Mouse (Mus musculus) stomach, postnatal 0 days (tissue): ENCODE measurements around the gene Tmem74b. TPM values are rescaled to one million over a fixed set of nuclear protein-coding genes. Genes with fewer than 3 reads are reported as not detected.

ENCODE experiments used
- ATAC-seq: fragments of 200-750 bp; cut with Nextera tagmentation; 2 replicates; pipeline ENCODE4 v1.8.0; 2017; ENCODE audit not compliant: low FRiP score, low TSS enrichment
- DNase-seq: peaks from one replicate; pipeline ENCODE4 v3.0.0-alpha.2; 2016; ENCODE audit warnings: low spot score
- H3K27ac ChIP-seq: fragments of 300-500 bp; sonication (generic); replicated peaks from 2 replicates; pipeline ENCODE4 v1.5.1; 2014; ENCODE audit warnings: mild to moderate bottlenecking, control low read depth
- H3K27me3 ChIP-seq: fragments of 300-500 bp; sonication (generic); 2 replicates; pipeline ENCODE4 v1.6.1; 2014; ENCODE audit warnings: low read length; ENCODE audit not compliant: control insufficient read depth, insufficient read depth
- H3K36me3 ChIP-seq: fragments of 300-500 bp; sonication (generic); 2 replicates; pipeline ENCODE4 v1.6.1; 2014; ENCODE audit warnings: low read length, mixed read lengths; ENCODE audit not compliant: control insufficient read depth, insufficient read depth
- H3K4me1 ChIP-seq: fragments of 300-500 bp; sonication (generic); replicated peaks from 2 replicates; pipeline ENCODE4 v1.6.1; 2014; ENCODE audit warnings: antibody characterized with exemption; ENCODE audit not compliant: control insufficient read depth, insufficient read depth
- H3K4me2 ChIP-seq: fragments of 300-500 bp; sonication (generic); replicated peaks from 2 replicates; pipeline ENCODE4 v1.6.1; 2014; ENCODE audit warnings: low read depth, mild to moderate bottlenecking, control low read depth, moderate library complexity
- H3K4me3 ChIP-seq: fragments of 300-500 bp; sonication (generic); 2 replicates; pipeline ENCODE4 v1.5.1; 2014; ENCODE audit warnings: low read depth, low read length, control low read depth
- H3K9ac ChIP-seq: fragments of 300-500 bp; sonication (generic); 2 replicates; pipeline ENCODE4 v1.6.1; 2014; ENCODE audit warnings: mild to moderate bottlenecking, low read length, control low read depth, mixed read lengths
- H3K9me3 ChIP-seq: fragments of 300-500 bp; sonication (generic); 2 replicates; pipeline ENCODE4 v1.6.1; 2016; ENCODE audit warnings: low read length; ENCODE audit not compliant: control insufficient read depth
- CTCF ChIP-seq: IDR thresholded peaks from 2 replicates; pipeline ENCODE4 v1.5.1; 2016; ENCODE audit warnings: antibody characterized with exemption, low read depth, mild to moderate bottlenecking, moderate library complexity
- EP300 ChIP-seq: optimal IDR thresholded peaks from 2 replicates; pipeline ENCODE3; 2016; ENCODE audit warnings: antibody characterized with exemption
- WGBS: fragments of 180-500 bp; shearing (Covaris S2); extraction: QIAGEN DNeasy Blood & Tissue Kit; methylation state at CpG from one replicate; pipeline ENCODE4 v1.1.7; 2014; 5-methylcytosine and 5-hydroxymethylcytosine counted together
- polyA plus RNA-seq: library from polyadenylated mRNA; unstranded; fragments of >200 nt; fragmentation: Nextera tagmentation; extraction: Ambion mirVana; gene quantifications from 2 replicates; pipeline ENCODE4 v1.2.1, GENCODE M21; 2015

The Tmem74b gene
- polyA plus RNA-seq, 1 experiment from 2014 or later, result 0.40 TPM

DNA sequence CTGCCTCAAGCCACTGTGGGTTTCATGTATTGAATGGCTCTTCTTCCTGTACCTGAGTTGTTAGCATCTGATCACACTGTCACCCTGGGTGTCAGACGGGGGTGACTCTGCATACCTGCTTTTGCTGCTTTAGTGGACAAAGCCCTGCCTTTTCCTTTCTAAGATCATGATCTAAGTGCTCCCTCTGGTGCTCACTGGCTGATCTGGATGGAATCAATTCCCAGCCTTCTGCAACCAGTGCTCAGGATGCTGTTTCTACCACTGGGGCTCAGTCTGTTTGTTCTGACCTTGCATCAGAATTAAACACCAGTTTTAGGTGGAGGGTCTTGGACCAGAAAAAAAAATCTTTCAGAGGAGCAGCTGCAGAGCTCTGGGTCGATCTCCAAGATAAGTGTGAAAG, 25.6 kb upstream of the Tmem74b start:
- DNase-seq (no peak), ATAC-seq (no peak)
- H3K27ac ChIP-seq, result no peak overlapping the region
- no peak overlapping the region for H3K4me2 ChIP-seq
- no peak overlapping the region for H3K4me3 ChIP-seq
- H3K9ac ChIP-seq, result no peak overlapping the region
- 58% methylated on average over 2 of the region's 2 CpGs for WGBS
- no peaks in the 10 kb centered on the region for H3K9me3 ChIP-seq
- H3K27me3 ChIP-seq, result no peaks in the 10 kb centered on the region
- no peak for TF ChIP-seq EP300
- TF ChIP-seq CTCF, result peak; percentile 49
- no peaks in the 10 kb centered on the region for H3K4me1 ChIP-seq
- no peaks in the 10 kb centered on the region for H3K36me3 ChIP-seq

DNA sequence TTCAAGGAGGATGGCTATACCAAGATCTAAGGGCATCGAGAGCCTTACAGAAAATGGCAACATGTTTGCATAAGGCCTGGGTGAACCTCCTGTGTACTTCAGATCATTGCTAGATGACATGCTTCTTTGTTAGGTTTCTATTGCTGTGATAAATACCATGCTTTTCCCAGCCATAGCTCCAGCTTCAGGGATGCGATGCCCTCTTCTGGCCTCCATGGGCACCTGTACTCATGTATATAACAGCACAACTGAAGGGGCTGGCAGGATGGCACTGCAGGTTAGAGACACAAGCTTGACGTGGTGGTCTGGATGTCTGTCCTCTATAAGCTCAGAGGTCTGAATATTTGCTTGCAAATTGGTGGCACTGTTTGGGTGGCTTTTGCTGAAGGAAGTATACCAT, 19.5 kb upstream of the Tmem74b start:
- Histone ChIP-seq H3K36me3 (no peaks in the 10 kb centered on the region), H3K27me3 (no peaks in the 10 kb centered on the region), H3K4me1 (no peaks in the 10 kb centered on the region), H3K4me3 (no peak overlapping the region), H3K27ac (no peak overlapping the region), H3K9ac (no peak overlapping the region), H3K4me2 (no peak overlapping the region), H3K9me3 (no peaks in the 10 kb centered on the region)
- 56% methylated on average over 3 of the region's 3 CpGs for WGBS
- TF ChIP-seq EP300, result no peak
- peak; percentile 73 for TF ChIP-seq CTCF
- ATAC-seq (no peak), DNase-seq (peak; percentile 35)

GRCm38 (mm10) chr2:151682976-151683375, 18.8 kb upstream of the Tmem74b start:
- 77% methylated on average over 4 of the region's 4 CpGs for WGBS
- Histone ChIP-seq H3K9me3 (no peaks in the 10 kb centered on the region), H3K27me3 (no peaks in the 10 kb centered on the region), H3K9ac (no peak overlapping the region), H3K36me3 (no peaks in the 10 kb centered on the region), H3K27ac (no peak overlapping the region), H3K4me3 (no peak overlapping the region), H3K4me1 (no peaks in the 10 kb centered on the region), H3K4me2 (no peak overlapping the region)
- TF ChIP-seq CTCF, result no peak
- no peak for TF ChIP-seq EP300
- DNase-seq (no peak), ATAC-seq (no peak)

- Histone ChIP-seq H3K9ac (peak overlapping the region; percentile 55), H3K36me3 (no peaks in the 10 kb centered on the region), H3K4me3 (peak overlapping the region; percentile 53), H3K27me3 (no peaks in the 10 kb centered on the region; the same call in 1 of the 2 replicates), H3K4me2 (peak overlapping the region; percentile 99), H3K9me3 (no peaks in the 10 kb centered on the region), H3K4me1 (no peaks in the 10 kb centered on the region), H3K27ac (no peak overlapping the region)
- peak; percentile 77 for ATAC-seq
- peak; percentile 44 for TF ChIP-seq CTCF
- TF ChIP-seq EP300, result no peak
- peak; percentile 70 for DNase-seq
- whole genome bisulfite sequencing, result 1% methylated on average over 48 of the region's 97 CpGs
Measured at GRCm38 (mm10) chr2:151702146-151702850, 490 bp downstream of the Tmem74b start.

DNA sequence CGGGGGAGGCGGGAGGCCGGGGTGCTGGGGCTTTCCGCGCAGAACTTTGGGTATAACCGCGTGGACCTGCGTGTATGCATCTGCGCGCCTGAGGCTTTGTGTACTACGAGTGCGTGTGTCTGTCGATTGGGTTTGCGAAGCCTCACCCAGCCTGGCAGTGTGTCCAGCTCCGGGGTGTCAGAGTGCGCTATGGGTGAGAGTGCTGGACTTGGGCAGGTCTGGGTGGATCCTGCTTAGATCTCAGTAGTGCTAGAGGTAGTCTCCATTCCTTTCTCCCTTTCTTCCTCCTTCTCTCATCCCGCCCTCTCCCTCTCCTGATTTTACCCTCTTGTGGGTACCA, 1.0 kb downstream of the Tmem74b start:
- Histone ChIP-seq H3K4me1 (no peaks in the 10 kb centered on the region), H3K36me3 (no peaks in the 10 kb centered on the region), H3K9me3 (no peaks in the 10 kb centered on the region), H3K27me3 (no peaks in the 10 kb centered on the region; the same call in 1 of the 2 replicates), H3K27ac (no peak overlapping the region), H3K4me3 (peak overlapping the region; percentile 53), H3K9ac (peak overlapping the region; percentile 55; the same call in 1 of the 2 replicates), H3K4me2 (peak overlapping the region; percentile 99)
- no peak for TF ChIP-seq EP300
- no peak for TF ChIP-seq CTCF
- peak; percentile 20 for DNase-seq
- peak; percentile 43 for ATAC-seq
- WGBS, result 3% methylated on average over 17 of the region's 17 CpGs

- ATAC-seq, result no peak
- no peak overlapping the region for H3K27ac ChIP-seq
- WGBS, result 33% methylated on average over 3 of the region's 3 CpGs
- no peak overlapping the region for H3K4me2 ChIP-seq
- H3K9ac ChIP-seq, result no peak overlapping the region
- no peak overlapping the region for H3K4me3 ChIP-seq
- TF ChIP-seq CTCF (no peak), EP300 (no peak)
- peak; percentile 45 for DNase-seq
- H3K36me3 ChIP-seq, result peaks cover 8% of the 10 kb centered on the region
- no peaks in the 10 kb centered on the region for H3K4me1 ChIP-seq
- H3K9me3 ChIP-seq, result no peaks in the 10 kb centered on the region
- H3K27me3 ChIP-seq, result no peaks in the 10 kb centered on the region
Measured at GRCm38 (mm10) chr2:151712647-151713046, 10.8 kb downstream of the Tmem74b start.
